Mouse (Mus musculus) CH12.LX (cell line): ENCODE data around the gene Sprr2b.

ENCODE experiments used
- CTCF ChIP-seq, 2 experiments: IDR thresholded peaks in 1 of 2; conservative IDR thresholded peaks in 1 of 2; 2 replicates each; pipeline ENCODE4 v1.5.1; 2011 to 2012; ENCODE audit warnings: low read depth in 2 of 2, low read length in 2 of 2, improper control_type of control experiment in 1 of 2, inconsistent platforms in 1 of 2, mild to moderate bottlenecking in 1 of 2, moderate library complexity in 1 of 2
- NELFE ChIP-seq: IDR thresholded peaks from 2 replicates; pipeline ENCODE4 v1.6.1; 2011; ENCODE audit warnings: low read depth, low read length, improper control_type of control experiment
- TBP ChIP-seq: conservative IDR thresholded peaks from 2 replicates; pipeline ENCODE4 v1.6.1; 2011; ENCODE audit warnings: low read depth, low read length, improper control_type of control experiment
- TCF12 ChIP-seq: IDR thresholded peaks from 2 replicates; pipeline ENCODE4 v1.6.1; 2014; ENCODE audit warnings: low read depth, mild to moderate bottlenecking, inconsistent platforms, low read length, improper control_type of control experiment

- no peak for TF ChIP-seq CTCF (conservative IDR thresholded peaks at IDR 0.05 in 1 of 2, IDR thresholded peaks at IDR 0.05 in 1 of 2; ENCODE audit: low read depth in 2 of 2, low read length in 2 of 2)
- no peak for TF ChIP-seq TCF12
- no peak for TF ChIP-seq TBP
- no peak for TF ChIP-seq NELFE
These were observed 22.4 kb downstream of the Sprr2b start, which contains the start of gene Sprr2d for GRCm38 (mm10) chr3:92338840-92339239.
